Mouse (Mus musculus): ENCODE results near the gene Grid2.

DNA sequence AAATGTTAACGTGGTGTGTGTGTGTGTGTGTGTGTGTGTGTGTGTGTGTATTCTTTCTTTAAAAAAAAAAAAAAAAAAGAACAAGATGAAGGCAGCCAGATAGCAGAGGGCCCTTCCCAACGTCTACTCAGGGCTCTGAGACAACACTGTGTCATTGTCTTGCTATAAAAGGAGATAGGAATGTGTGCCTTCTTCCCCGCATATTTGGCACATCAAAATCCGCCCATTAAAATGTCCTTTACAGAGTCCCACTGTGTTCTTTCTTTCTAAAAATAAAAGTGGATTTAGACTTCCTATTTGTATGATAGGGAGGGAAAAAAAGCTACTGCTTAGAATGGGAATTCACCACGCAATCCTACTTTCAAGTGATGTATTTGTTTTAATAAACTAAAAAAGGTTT, 691.0 kb downstream of the Grid2 start:
- TF ChIP-seq POLR2A (IDR thresholded peaks at IDR 0.05; ENCODE audit: control insufficient read depth, extremely low read depth, insufficient read depth, low read length, poor library complexity) = no peak
- no peak for TF ChIP-seq CTCF (IDR thresholded peaks at IDR 0.05; ENCODE audit: borderline replicate concordance, control insufficient read depth, extremely low read depth, insufficient read depth, low read length, poor library complexity)
